Mouse (Mus musculus) heart, embryonic 16.5 days (tissue): ENCODE data around the gene D1Ertd622e. TPM values are rescaled to one million over a fixed set of nuclear protein-coding genes. Genes with fewer than 3 reads are reported as not detected.
A peak's percentile ranks its signal among the peaks of the same experiment; 100 is the strongest.

Experiments used
- ATAC-seq: fragments of 200-750 bp; cut with Nextera tagmentation; replicated peaks from 2 replicates; pipeline ENCODE4 v1.8.0; 2017; ENCODE audit warnings: moderate number of reproducible peaks; ENCODE audit not compliant: insufficient read depth, low FRiP score; ENCODE audit errors: extremely low read depth
- H3K27ac ChIP-seq: fragments of 300-500 bp; sonication (generic); 2 replicates; pipeline ENCODE4 v1.5.1; 2014; ENCODE audit warnings: mild to moderate bottlenecking, low read length, control low read depth, moderate library complexity
- H3K27me3 ChIP-seq: fragments of 300-500 bp; sonication (generic); 2 replicates; pipeline ENCODE4 v1.6.1; 2014; ENCODE audit warnings: low read length, mixed read lengths; ENCODE audit not compliant: control insufficient read depth, insufficient read depth
- H3K36me3 ChIP-seq: fragments of 300-500 bp; sonication (generic); 2 replicates; pipeline ENCODE4 v1.6.1; 2014; ENCODE audit not compliant: control insufficient read depth, insufficient read depth
- H3K4me1 ChIP-seq: fragments of 300-500 bp; sonication (generic); 2 replicates; pipeline ENCODE4 v1.6.1; 2014; ENCODE audit warnings: low read length, mixed read lengths; ENCODE audit not compliant: control insufficient read depth, insufficient read depth
- H3K4me2 ChIP-seq: fragments of 300-500 bp; sonication (generic); 2 replicates; pipeline ENCODE4 v1.6.1; 2014; ENCODE audit warnings: low read depth, mild to moderate bottlenecking, control low read depth, low read length
- H3K4me3 ChIP-seq: fragments of 300-500 bp; sonication (generic); 2 replicates; pipeline ENCODE4 v1.5.1; 2014; ENCODE audit warnings: mild to moderate bottlenecking, control low read depth, low read length
- H3K9ac ChIP-seq: fragments of 300-500 bp; sonication (generic); 2 replicates; pipeline ENCODE4 v1.6.1; 2014; ENCODE audit warnings: low read length, control low read depth
- H3K9me3 ChIP-seq: fragments of 300-500 bp; sonication (generic); replicated peaks from 2 replicates; pipeline ENCODE4 v1.6.1; 2016; ENCODE audit warnings: low read length; ENCODE audit not compliant: control insufficient read depth
- WGBS: fragments of 180-500 bp; shearing (Covaris S2); extraction: QIAGEN DNeasy Blood & Tissue Kit; methylation state at CpG from one replicate; pipeline ENCODE4 v1.1.7; 2014; 5-methylcytosine and 5-hydroxymethylcytosine counted together
- polyA plus RNA-seq: library from polyadenylated mRNA; unstranded; fragments of >200 nt; fragmentation: Nextera tagmentation; extraction: Ambion mirVana; gene quantifications from 2 replicates; pipeline ENCODE4 v1.2.1, GENCODE M21; 2015

Gene D1Ertd622e
- 11.5 and 13.5 TPM in 2 replicates for polyA plus RNA-seq

- H3K4me1 ChIP-seq: peaks cover 20% of the 10 kb centered on the region
- WGBS: under 1% methylated on average over 81 of the region's 106 CpGs
- H3K27ac ChIP-seq: peak within 1 kb of the TSS; percentile 84
- H3K4me2 ChIP-seq: peak within 1 kb of the TSS; percentile 85
- H3K36me3 ChIP-seq: no peaks in the 10 kb centered on the region
- no peaks in the 10 kb centered on the region for H3K9me3 ChIP-seq
- peak; percentile 92 for ATAC-seq
- H3K27me3 ChIP-seq: no peaks in the 10 kb centered on the region
- peak within 1 kb of the TSS; percentile 89 for H3K4me3 ChIP-seq
- peak within 1 kb of the TSS; percentile 89 for H3K9ac ChIP-seq
Measured at GRCm38 (mm10) chr1:97661406-97662241, at the start of gene D1Ertd622e. Gene D1Ertd622e, minus strand, starts transcription at chr1:97662074.

GRCm38 (mm10) chr1:97710520-97710919 is 48.6 kb upstream of the D1Ertd622e start:
- Histone ChIP-seq H3K4me1 (no peaks in the 10 kb centered on the region), H3K9me3 (no peaks in the 10 kb centered on the region), H3K27ac (no peak overlapping the region), H3K4me3 (no peak overlapping the region), H3K36me3 (peaks cover 41% of the 10 kb centered on the region), H3K27me3 (no peaks in the 10 kb centered on the region), H3K4me2 (no peak overlapping the region), H3K9ac (no peak overlapping the region)
- ATAC-seq: no peak
- WGBS: 94% methylated on average over 3 of the region's 3 CpGs

- H3K4me2 ChIP-seq: no peak overlapping the region
- H3K4me1 ChIP-seq: no peaks in the 10 kb centered on the region
- H3K4me3 ChIP-seq: no peak overlapping the region
- no peak for ATAC-seq
- no peaks in the 10 kb centered on the region for H3K27me3 ChIP-seq
- no peaks in the 10 kb centered on the region for H3K9me3 ChIP-seq
- H3K27ac ChIP-seq: no peak overlapping the region
- peaks cover 28% of the 10 kb centered on the region for H3K36me3 ChIP-seq
- no peak overlapping the region for H3K9ac ChIP-seq
Measured at GRCm38 (mm10) chr1:97705389-97705788, 43.5 kb upstream of the D1Ertd622e start.

- no peak overlapping the region for H3K27ac ChIP-seq
- H3K4me2 ChIP-seq: no peak overlapping the region
- no peak overlapping the region for H3K4me3 ChIP-seq
- H3K9me3 ChIP-seq: no peaks in the 10 kb centered on the region
- H3K4me1 ChIP-seq: no peaks in the 10 kb centered on the region
- no peak for ATAC-seq
- peaks cover 28% of the 10 kb centered on the region for H3K36me3 ChIP-seq
- H3K27me3 ChIP-seq: no peaks in the 10 kb centered on the region
- no peak overlapping the region for H3K9ac ChIP-seq
- WGBS: 91% methylated on average over 1 of the region's 1 CpGs
Measured at GRCm38 (mm10) chr1:97704646-97705045, 42.8 kb upstream of the D1Ertd622e start.

- ATAC-seq: peak; percentile 65
- H3K4me1 ChIP-seq: peaks cover 4% of the 10 kb centered on the region; the same call in 1 of the 2 replicates
- H3K4me2 ChIP-seq: peak overlapping the region; percentile 51
- H3K27me3 ChIP-seq: no peaks in the 10 kb centered on the region
- 0 out of 2 replicates have a peak overlapping the region, but pooled peaks have one; percentile 22 for H3K4me3 ChIP-seq
- H3K9me3 ChIP-seq: no peaks in the 10 kb centered on the region
- WGBS: 12% methylated on average over 11 of the region's 11 CpGs
- H3K27ac ChIP-seq: no peak overlapping the region
- no peak overlapping the region; the same call in 1 of the 2 replicates for H3K9ac ChIP-seq
- H3K36me3 ChIP-seq: peaks cover 2% of the 10 kb centered on the region; the same call in 1 of the 2 replicates
Measured at GRCm38 (mm10) chr1:97698956-97699570, 37.2 kb upstream of the D1Ertd622e start.

GRCm38 (mm10) chr1:97697273-97697672 is 35.4 kb upstream of the D1Ertd622e start:
- WGBS: 80% methylated on average over 1 of the region's 1 CpGs
- Histone ChIP-seq H3K27me3 (no peaks in the 10 kb centered on the region), H3K4me3 (no peak overlapping the region), H3K4me1 (peaks cover 4% of the 10 kb centered on the region; the same call in 1 of the 2 replicates), H3K9ac (no peak overlapping the region), H3K36me3 (no peaks in the 10 kb centered on the region), H3K4me2 (no peak overlapping the region), H3K9me3 (no peaks in the 10 kb centered on the region), H3K27ac (no peak overlapping the region)
- ATAC-seq: no peak

- no peaks in the 10 kb centered on the region for H3K27me3 ChIP-seq
- H3K4me3 ChIP-seq: no peak overlapping the region
- H3K27ac ChIP-seq: no peak overlapping the region
Measured at GRCm38 (mm10) chr1:97693825-97694224, 32.0 kb upstream of the D1Ertd622e start.

GRCm38 (mm10) chr1:97688756-97689155 is 26.9 kb upstream of the D1Ertd622e start:
- 9% methylated on average over 3 of the region's 3 CpGs for WGBS
- Histone ChIP-seq H3K4me2 (no peak overlapping the region), H3K27ac (no peak overlapping the region), H3K27me3 (no peaks in the 10 kb centered on the region), H3K4me1 (no peaks in the 10 kb centered on the region), H3K36me3 (no peaks in the 10 kb centered on the region), H3K4me3 (no peak overlapping the region), H3K9ac (no peak overlapping the region), H3K9me3 (no peaks in the 10 kb centered on the region)
- peak; percentile 32; the same call in 1 of the 2 replicates for ATAC-seq

More at GRCm38 (mm10) chr1:97693825-97694224, 32.0 kb upstream of the D1Ertd622e start:
- no peaks in the 10 kb centered on the region; the same call in 1 of the 2 replicates for H3K4me1 ChIP-seq
- no peaks in the 10 kb centered on the region for H3K36me3 ChIP-seq
- ATAC-seq: no peak
- H3K4me2 ChIP-seq: no peak overlapping the region
- no peak overlapping the region for H3K9ac ChIP-seq
- no peaks in the 10 kb centered on the region for H3K9me3 ChIP-seq
